Mouse (Mus musculus) stomach, embryonic 14.5 days (tissue): Measurements from ENCODE around the gene Abhd10. TPM values are rescaled to one million over a fixed set of nuclear protein-coding genes. Genes with fewer than 3 reads are reported as not detected.

ENCODE experiments used
- ATAC-seq: fragments of 200-750 bp; cut with Nextera tagmentation; 2 replicates; pipeline ENCODE4 v1.8.0; 2017; ENCODE audit warnings: low read depth, moderate TSS enrichment; ENCODE audit not compliant: insufficient number of reproducible peaks, insufficient read depth, low FRiP score
- H3K27ac ChIP-seq: fragments of 300-500 bp; sonication (generic); 2 replicates; pipeline ENCODE4 v1.5.1; 2014; ENCODE audit warnings: mild to moderate bottlenecking, low read length, moderate library complexity, mixed read lengths
- H3K27me3 ChIP-seq: fragments of 300-500 bp; sonication (generic); 2 replicates; pipeline ENCODE4 v1.6.1; 2014; ENCODE audit warnings: low read length, control low read depth, mixed read lengths; ENCODE audit not compliant: control insufficient read depth, insufficient read depth
- H3K36me3 ChIP-seq: fragments of 300-500 bp; sonication (generic); 2 replicates; pipeline ENCODE4 v1.6.1; 2014; ENCODE audit warnings: mild to moderate bottlenecking, control low read depth, low read length, moderate library complexity, mixed read lengths; ENCODE audit not compliant: control insufficient read depth, insufficient read depth
- H3K4me1 ChIP-seq: fragments of 300-500 bp; sonication (generic); 2 replicates; pipeline ENCODE4 v1.6.1; 2014; ENCODE audit warnings: low read length, control low read depth, mixed read lengths; ENCODE audit not compliant: control insufficient read depth, insufficient read depth
- H3K4me2 ChIP-seq: fragments of 300-500 bp; sonication (generic); replicated peaks from 2 replicates; pipeline ENCODE4 v1.6.1; 2014; ENCODE audit warnings: low read depth, low read length, control low read depth
- H3K4me3 ChIP-seq: fragments of 300-500 bp; sonication (generic); 2 replicates; pipeline ENCODE4 v1.5.1; 2014; ENCODE audit warnings: low read depth, low read length, control low read depth
- H3K9ac ChIP-seq: fragments of 300-500 bp; sonication (generic); replicated peaks from 2 replicates; pipeline ENCODE4 v1.6.1; 2014; ENCODE audit warnings: low read depth, mild to moderate bottlenecking, control low read depth, low read length, moderate library complexity, mixed read lengths
- H3K9me3 ChIP-seq: fragments of 300-500 bp; sonication (generic); 2 replicates; pipeline ENCODE4 v1.6.1; 2016; ENCODE audit warnings: low read depth, low read length, control low read depth; ENCODE audit not compliant: control insufficient read depth
- WGBS: fragments of 180-500 bp; shearing (Covaris S2); extraction: QIAGEN DNeasy Blood & Tissue Kit; methylation state at CpG from one replicate; pipeline ENCODE4 v1.1.7; 2014; 5-methylcytosine and 5-hydroxymethylcytosine counted together
- polyA plus RNA-seq: library from polyadenylated mRNA; unstranded; fragments of >200 nt; fragmentation: Nextera tagmentation; extraction: Ambion mirVana; gene quantifications from 2 replicates; pipeline ENCODE4 v1.2.1, GENCODE M21; 2014

The Abhd10 gene
- polyA plus RNA-seq, 1 experiment from 2014 or later: 35.7 TPM

- 61% methylated on average over 10 of the region's 10 CpGs for WGBS
- no peaks in the 10 kb centered on the region for H3K9me3 ChIP-seq
- H3K36me3 ChIP-seq: peaks cover 31% of the 10 kb centered on the region
- no peak overlapping the region for H3K9ac ChIP-seq
- no peak for ATAC-seq
- no peaks in the 10 kb centered on the region for H3K27me3 ChIP-seq
- no peaks in the 10 kb centered on the region for H3K4me1 ChIP-seq
- no peak overlapping the region for H3K27ac ChIP-seq
- H3K4me2 ChIP-seq: no peak overlapping the region
- H3K4me3 ChIP-seq: no peak overlapping the region
Measured at GRCm38 (mm10) chr16:45767853-45768640, 25.3 kb upstream of the Abhd10 start.

GRCm38 (mm10) chr16:45767434-45767833 is 24.7 kb upstream of the Abhd10 start:
- Histone ChIP-seq H3K9me3 (no peaks in the 10 kb centered on the region), H3K27me3 (no peaks in the 10 kb centered on the region), H3K27ac (no peak overlapping the region), H3K4me3 (no peak overlapping the region), H3K4me1 (no peaks in the 10 kb centered on the region), H3K4me2 (no peak overlapping the region), H3K36me3 (peaks cover 30% of the 10 kb centered on the region), H3K9ac (no peak overlapping the region)
- WGBS: 46% methylated on average over 4 of the region's 4 CpGs
- no peak for ATAC-seq

GRCm38 (mm10) chr16:45765801-45766494 is 23.2 kb upstream of the Abhd10 start:
- ATAC-seq: no peak
- H3K36me3 ChIP-seq: peaks cover 26% of the 10 kb centered on the region

GRCm38 (mm10) chr16:45765102-45765501 is 22.3 kb upstream of the Abhd10 start:
- ATAC-seq: no peak
- peaks cover 25% of the 10 kb centered on the region for H3K36me3 ChIP-seq
- 92% methylated on average over 3 of the region's 3 CpGs for WGBS

More at GRCm38 (mm10) chr16:45765801-45766494, 23.2 kb upstream of the Abhd10 start:
- H3K4me1 ChIP-seq: no peaks in the 10 kb centered on the region
- no peak overlapping the region for H3K4me3 ChIP-seq
- no peak overlapping the region for H3K9ac ChIP-seq
- no peak overlapping the region for H3K4me2 ChIP-seq
- WGBS: 82% methylated on average over 7 of the region's 7 CpGs
- H3K27ac ChIP-seq: no peak overlapping the region
- H3K27me3 ChIP-seq: no peaks in the 10 kb centered on the region
- H3K9me3 ChIP-seq: no peaks in the 10 kb centered on the region

GRCm38 (mm10) chr16:45762859-45763505 is 20.2 kb upstream of the Abhd10 start:
- Histone ChIP-seq H3K9ac (no peak overlapping the region), H3K4me1 (no peaks in the 10 kb centered on the region), H3K27me3 (no peaks in the 10 kb centered on the region), H3K27ac (no peak overlapping the region), H3K36me3 (peaks cover 23% of the 10 kb centered on the region; the same call in 1 of the 2 replicates), H3K4me2 (no peak overlapping the region), H3K4me3 (no peak overlapping the region), H3K9me3 (no peaks in the 10 kb centered on the region)
- 79% methylated on average over 13 of the region's 13 CpGs for WGBS
- no peak for ATAC-seq

More at GRCm38 (mm10) chr16:45765102-45765501, 22.3 kb upstream of the Abhd10 start:
- Histone ChIP-seq H3K27ac (no peak overlapping the region), H3K9me3 (no peaks in the 10 kb centered on the region), H3K4me3 (no peak overlapping the region), H3K27me3 (no peaks in the 10 kb centered on the region), H3K9ac (no peak overlapping the region), H3K4me1 (no peaks in the 10 kb centered on the region), H3K4me2 (no peak overlapping the region)

GRCm38 (mm10) chr16:45761425-45761824 is 18.7 kb upstream of the Abhd10 start:
- Histone ChIP-seq H3K27ac (no peak overlapping the region), H3K27me3 (no peaks in the 10 kb centered on the region), H3K4me1 (no peaks in the 10 kb centered on the region), H3K9me3 (no peaks in the 10 kb centered on the region), H3K4me2 (no peak overlapping the region), H3K9ac (no peak overlapping the region), H3K36me3 (peaks cover 23% of the 10 kb centered on the region; the same call in 1 of the 2 replicates), H3K4me3 (no peak overlapping the region)
- no peak for ATAC-seq
- 64% methylated on average over 1 of the region's 1 CpGs for WGBS

- ATAC-seq: no peak
- H3K4me3 ChIP-seq: no peak overlapping the region
- H3K9ac ChIP-seq: no peak overlapping the region
- no peak overlapping the region for H3K4me2 ChIP-seq
- H3K36me3 ChIP-seq: peaks cover 23% of the 10 kb centered on the region; the same call in 1 of the 2 replicates
- H3K4me1 ChIP-seq: no peaks in the 10 kb centered on the region
- 86% methylated on average over 9 of the region's 9 CpGs for WGBS
- no peaks in the 10 kb centered on the region for H3K27me3 ChIP-seq
- no peaks in the 10 kb centered on the region for H3K9me3 ChIP-seq
- H3K27ac ChIP-seq: no peak overlapping the region
Measured at GRCm38 (mm10) chr16:45758726-45759269, 16.0 kb upstream of the Abhd10 start.

GRCm38 (mm10) chr16:45757421-45758078 is 14.8 kb upstream of the Abhd10 start:
- Histone ChIP-seq H3K9ac (no peak overlapping the region), H3K4me3 (no peak overlapping the region), H3K36me3 (peaks cover 23% of the 10 kb centered on the region; the same call in 1 of the 2 replicates), H3K4me1 (no peaks in the 10 kb centered on the region), H3K4me2 (no peak overlapping the region), H3K27ac (peak overlapping the region; percentile 52; the same call in 1 of the 2 replicates), H3K27me3 (no peaks in the 10 kb centered on the region), H3K9me3 (no peaks in the 10 kb centered on the region)
- no peak for ATAC-seq
- 83% methylated on average over 12 of the region's 12 CpGs for WGBS
